Mouse (Mus musculus): ENCODE data around the gene Lrrc37a. TPM values are rescaled to one million over a fixed set of nuclear protein-coding genes. Genes with fewer than 3 reads are reported as not detected.

Lrrc37a gene
- total RNA-seq (2023): not detected

DNA sequence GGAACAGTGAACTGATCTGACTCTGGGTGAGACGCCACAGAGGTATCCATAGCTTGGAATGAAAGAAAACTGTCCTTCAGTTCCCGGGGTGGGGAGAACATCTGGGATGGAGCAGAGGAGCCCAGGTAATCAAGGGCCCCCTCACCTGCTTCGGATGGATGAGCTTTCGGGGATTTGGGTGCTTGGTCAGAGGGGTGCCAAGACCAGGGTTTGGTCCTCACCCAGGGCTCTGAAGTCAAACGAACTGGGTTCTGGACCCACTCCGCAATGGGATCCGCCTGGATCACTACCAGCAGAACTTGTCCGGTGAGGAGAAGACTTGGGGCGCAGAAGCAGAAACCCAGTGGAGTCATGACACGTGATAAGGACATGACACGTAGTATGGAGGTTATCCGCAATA lies at the start of gene Lrrc37a:
Gene Lrrc37a (minus strand): TSS at position 101 of the 400 bp plus-strand sequence.

GRCm38 (mm10) chr11:103411981-103412949 lies 92.1 kb downstream of the Lrrc37a start, which contains the start of gene Plekhm1:
TSS of gene Plekhm1 (minus strand) at chr11:103412687.

Other genes with a start within 250 kb of the Lrrc37a start
- 10 to 100 TPM; 74.6 to 84.4 TPM for gene Map3k14, start 237.1 kb downstream of the Lrrc37a start, total RNA-seq (2023)
- 100 to 1,000 TPM; 102 to 112 TPM for gene Arhgap27, start 140.9 kb downstream of the Lrrc37a start, total RNA-seq (2023)
- 10 to 100 TPM; 81.9 to 83.4 TPM for gene Plekhm1, start 91.9 kb downstream of the Lrrc37a start, total RNA-seq (2023)
- not detected for gene Gm884, start 116.5 kb upstream of the Lrrc37a start, total RNA-seq (2023)
- not detected for gene Lyzl6, start 134.3 kb upstream of the Lrrc37a start, total RNA-seq (2023)
- not detected for gene Rprml, start 145.0 kb upstream of the Lrrc37a start, total RNA-seq (2023)
- 10 to 100 TPM; 54.8 to 57.5 TPM for gene Gosr2, start 193.3 kb upstream of the Lrrc37a start, total RNA-seq (2023)
- not detected for gene Wnt9b, start 245.2 kb upstream of the Lrrc37a start, total RNA-seq (2023)

Data from B cell, adult 67 days (primary cell).